Comparison of ENCODE assay signal across 1 mouse cellular context in the genomic region with DNA sequence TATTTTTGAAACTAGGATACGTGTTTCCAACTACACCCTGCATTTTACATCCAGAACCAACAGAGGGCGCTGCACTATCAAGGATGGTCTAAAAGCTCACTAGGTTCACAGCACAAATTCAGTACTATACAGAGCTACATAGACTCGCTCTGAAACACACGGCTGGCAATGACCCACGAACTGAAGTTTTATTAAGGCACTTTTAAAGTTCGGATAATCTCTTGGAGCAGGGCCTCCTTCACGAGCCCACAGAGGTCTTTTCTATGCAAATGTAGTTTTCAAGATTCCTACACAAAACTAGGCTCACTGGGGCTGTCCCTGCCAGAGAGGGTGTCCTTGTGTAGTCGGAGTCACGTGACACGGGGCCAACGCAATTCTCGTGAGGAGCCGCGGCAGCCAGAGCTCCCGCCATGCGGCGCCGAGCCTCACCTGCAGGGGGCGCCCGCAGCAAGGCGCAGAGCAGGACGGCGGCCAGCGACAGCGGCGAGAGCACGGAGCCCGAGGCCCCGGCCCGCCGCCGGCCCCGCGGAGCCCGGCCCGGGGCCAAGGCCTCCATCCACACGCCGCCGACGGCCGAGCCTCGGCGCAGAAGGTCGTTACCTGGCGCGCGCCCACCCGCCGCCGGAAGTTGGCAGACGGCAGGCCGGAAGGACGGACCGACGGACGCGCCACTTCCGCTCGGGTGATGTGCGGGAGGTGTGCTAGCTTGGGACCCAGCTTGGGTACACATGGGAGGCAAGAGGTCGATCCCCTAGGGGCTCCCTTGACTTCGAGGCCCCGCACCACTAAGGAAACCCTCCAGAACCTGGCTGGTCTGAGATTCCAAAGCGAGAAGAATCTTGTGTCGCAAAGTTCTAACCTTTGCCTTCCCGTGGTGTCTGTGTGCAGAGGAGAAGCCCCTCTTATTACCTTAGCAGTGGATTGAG.
A peak's percentile ranks its signal among the peaks of the same experiment; 100 is the strongest.
TF ChIP-seq lines count a peak whose summit lies in the region.

A gene (plus strand): TSS at position 460 of the 926 bp plus-strand sequence.
A gene (minus strand): TSS at position 774 of the 926 bp plus-strand sequence.

TF ChIP-seq in MEL, 35 proteins besides CTCF, POLR2A, EP300 and RAD21 (continued from another document):
- 0 out of 2 replicates have a peak, but pooled peaks have one; percentile 15 for TF ChIP-seq NRF1 (IDR thresholded peaks at IDR 0.05; ENCODE audit: insufficient read depth, low read depth, low read length, poor library complexity, severe bottlenecking)
- peak; percentile 57; the same call in 1 of the 2 replicates for TF ChIP-seq MAZ (IDR thresholded peaks at IDR 0.05; ENCODE audit: low read depth, low read length)
- peak; percentile 97 for TF ChIP-seq NELFE (IDR thresholded peaks at IDR 0.05; ENCODE audit: low read depth, low read length)
- peak; percentile 67 for TF ChIP-seq CHD2 (IDR thresholded peaks at IDR 0.05; ENCODE audit: low read length)
- no peak for TF ChIP-seq MEF2A (IDR thresholded peaks at IDR 0.05; ENCODE audit: extremely low read depth, insufficient replicate concordance, low read depth, low read length, poor library complexity, severe bottlenecking)
- TF ChIP-seq RCOR1 (IDR thresholded peaks at IDR 0.05; ENCODE audit: low read depth, low read length): peak; percentile 54
- TF ChIP-seq ZC3H11A (IDR thresholded peaks at IDR 0.05; ENCODE audit: low read depth, low read length): peak; percentile 99
- TF ChIP-seq USF1 (IDR thresholded peaks at IDR 0.05; ENCODE audit: low read depth, low read length): peak; percentile 97
- peak; percentile 68; the same call in 1 of the 2 replicates for TF ChIP-seq MYB (IDR thresholded peaks at IDR 0.05; ENCODE audit: low read depth, low read length)
